Mouse (Mus musculus) forebrain, postnatal 0 days (tissue): ENCODE measurements at regions not wholly inside any gene's neighbourhood (a gene's known extent, or its start where the extent isn't known, plus 50 kb on each side); places are given as distances from the start of the nearest gene placed in this dataset.

Experiments
- ATAC-seq: fragments of 200-750 bp; cut with Nextera tagmentation; 2 replicates; pipeline ENCODE4 v1.8.0; 2017; ENCODE audit warnings: mild to moderate bottlenecking, moderate library complexity
- DNase-seq: peaks from one replicate; pipeline ENCODE4 v3.0.0-alpha.2; 2015
- H3K27ac ChIP-seq: fragments of 300-500 bp; sonication (generic); 2 replicates; pipeline ENCODE4 v1.5.1; 2014; ENCODE audit warnings: low read depth, mild to moderate bottlenecking, antibody characterized with exemption, low read length, moderate library complexity, mixed read lengths
- H3K27me3 ChIP-seq: fragments of 300-500 bp; sonication (generic); 2 replicates; pipeline ENCODE4 v1.6.1; 2014; ENCODE audit warnings: mild to moderate bottlenecking, low read length, mixed read lengths; ENCODE audit not compliant: insufficient read depth
- H3K36me3 ChIP-seq: fragments of 300-500 bp; sonication (generic); 2 replicates; pipeline ENCODE4 v1.6.1; 2014; ENCODE audit warnings: mild to moderate bottlenecking, moderate library complexity; ENCODE audit not compliant: insufficient read depth
- H3K4me1 ChIP-seq: fragments of 300-500 bp; sonication (generic); 2 replicates; pipeline ENCODE4 v1.6.1; 2014; ENCODE audit warnings: antibody characterized with exemption; ENCODE audit not compliant: insufficient read depth
- H3K4me2 ChIP-seq: fragments of 300-500 bp; sonication (generic); 2 replicates; pipeline ENCODE4 v1.6.1; 2014; ENCODE audit warnings: low read depth, mild to moderate bottlenecking, moderate library complexity
- H3K4me3 ChIP-seq: fragments of 300-500 bp; sonication (generic); 2 replicates; pipeline ENCODE4 v1.5.1; 2014; ENCODE audit warnings: low read depth, low read length, mixed read lengths
- H3K9ac ChIP-seq: fragments of 300-500 bp; sonication (generic); 2 replicates; pipeline ENCODE4 v1.6.1; 2014; ENCODE audit warnings: mild to moderate bottlenecking
- H3K9me3 ChIP-seq: fragments of 300-500 bp; sonication (generic); 2 replicates; pipeline ENCODE4 v1.6.1; 2016; ENCODE audit warnings: low read length
- CTCF ChIP-seq: sonication (generic); IDR thresholded peaks from 2 replicates; pipeline ENCODE4 v1.5.1; 2016; ENCODE audit warnings: antibody characterized with exemption, control low read depth, low read depth
- WGBS: fragments of 180-500 bp; shearing (Covaris S2); extraction: QIAGEN DNeasy Blood & Tissue Kit; methylation state at CpG from one replicate; pipeline ENCODE4 v1.1.7; 2014; 5-methylcytosine and 5-hydroxymethylcytosine counted together

DNA sequence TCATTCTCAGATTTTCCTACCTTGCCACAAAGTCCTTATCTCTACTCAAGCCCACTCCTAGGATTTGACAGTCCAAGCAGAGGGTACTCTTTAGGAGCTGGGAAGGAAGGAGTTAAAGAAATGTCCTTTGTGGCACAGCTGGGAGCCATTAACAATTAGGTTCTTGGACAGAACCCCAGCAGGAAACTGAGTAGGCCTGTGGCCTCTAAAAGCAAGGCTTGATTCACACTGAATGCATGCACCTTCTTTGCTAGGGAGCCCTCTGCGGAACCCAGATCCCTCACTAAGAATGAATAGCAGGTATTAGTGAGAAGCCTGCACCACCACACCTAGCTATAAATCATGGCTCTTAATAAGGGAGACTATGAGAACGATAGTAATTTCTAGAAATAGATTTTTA lies 595.3 kb downstream of the Lmo4 start:
- ATAC-seq (no peak), DNase-seq (no peak)
- Histone ChIP-seq H3K27me3 (no peaks in the 10 kb centered on the region), H3K4me3 (no peak overlapping the region), H3K9me3 (no peaks in the 10 kb centered on the region), H3K36me3 (no peaks in the 10 kb centered on the region), H3K9ac (no peak overlapping the region), H3K27ac (no peak overlapping the region), H3K4me1 (no peaks in the 10 kb centered on the region), H3K4me2 (no peak overlapping the region)
- 28% methylated on average over 2 of the region's 2 CpGs for WGBS
- TF ChIP-seq CTCF: no peak

DNA sequence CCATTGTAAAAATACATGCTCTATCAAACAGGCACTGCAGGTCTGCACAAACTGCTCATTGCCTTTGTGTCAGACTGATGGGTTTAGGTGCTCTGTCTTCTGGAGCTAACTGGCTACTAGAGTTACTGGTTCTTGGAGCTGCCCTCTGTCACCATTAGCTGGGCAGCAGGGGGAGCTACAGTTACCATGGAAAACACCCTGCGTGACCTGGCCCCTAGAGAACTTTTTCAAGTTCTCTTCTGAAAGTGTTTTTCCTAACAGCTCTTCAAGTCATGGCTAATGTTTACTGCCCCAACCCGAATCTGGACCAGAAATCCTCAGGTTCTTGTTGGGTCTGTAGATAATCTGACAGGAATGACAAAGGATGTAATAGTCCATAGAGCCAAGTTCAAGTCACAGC lies 605.9 kb downstream of the Lmo4 start:
- Histone ChIP-seq H3K4me2 (no peak overlapping the region), H3K27me3 (no peaks in the 10 kb centered on the region), H3K4me1 (peaks cover 4% of the 10 kb centered on the region; the same call in 1 of the 2 replicates), H3K4me3 (no peak overlapping the region), H3K9me3 (no peaks in the 10 kb centered on the region), H3K9ac (no peak overlapping the region), H3K27ac (no peak overlapping the region), H3K36me3 (no peaks in the 10 kb centered on the region)
- no peak for ATAC-seq
- peak; percentile 30 for TF ChIP-seq CTCF
- no peak for DNase-seq
- WGBS: 53% methylated on average over 2 of the region's 2 CpGs

DNA sequence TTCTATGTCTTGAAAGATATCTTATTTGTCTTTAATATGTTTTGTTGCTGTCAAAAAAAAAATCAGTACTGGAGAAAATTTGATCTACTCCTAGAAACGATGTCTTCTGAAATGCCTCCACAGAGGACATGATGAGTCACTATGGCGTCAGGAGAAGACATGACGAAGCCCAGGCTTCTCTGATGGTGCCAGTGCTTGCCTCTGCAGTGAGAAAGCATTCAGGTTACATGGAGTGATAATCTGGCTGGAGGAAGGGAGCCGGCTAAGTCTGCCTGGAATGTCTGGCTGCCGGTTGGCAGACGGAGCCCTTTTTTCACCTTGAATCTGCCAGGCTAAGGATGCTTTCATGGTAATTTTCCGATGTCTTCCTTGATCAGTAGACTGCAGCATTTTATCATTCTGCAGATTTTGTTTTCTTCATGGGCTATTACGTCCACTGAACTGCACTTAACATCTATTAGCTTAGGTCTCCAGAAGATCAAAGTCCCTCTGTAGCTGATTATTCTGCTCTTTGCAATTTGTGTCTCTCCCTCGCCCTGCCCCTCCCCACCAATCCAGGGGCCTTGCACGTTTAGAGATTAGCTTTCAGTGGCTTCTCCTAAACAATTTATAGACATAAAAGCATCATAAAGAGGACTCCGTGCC lies 607.9 kb downstream of the Lmo4 start:
- ATAC-seq: no peak

DNA sequence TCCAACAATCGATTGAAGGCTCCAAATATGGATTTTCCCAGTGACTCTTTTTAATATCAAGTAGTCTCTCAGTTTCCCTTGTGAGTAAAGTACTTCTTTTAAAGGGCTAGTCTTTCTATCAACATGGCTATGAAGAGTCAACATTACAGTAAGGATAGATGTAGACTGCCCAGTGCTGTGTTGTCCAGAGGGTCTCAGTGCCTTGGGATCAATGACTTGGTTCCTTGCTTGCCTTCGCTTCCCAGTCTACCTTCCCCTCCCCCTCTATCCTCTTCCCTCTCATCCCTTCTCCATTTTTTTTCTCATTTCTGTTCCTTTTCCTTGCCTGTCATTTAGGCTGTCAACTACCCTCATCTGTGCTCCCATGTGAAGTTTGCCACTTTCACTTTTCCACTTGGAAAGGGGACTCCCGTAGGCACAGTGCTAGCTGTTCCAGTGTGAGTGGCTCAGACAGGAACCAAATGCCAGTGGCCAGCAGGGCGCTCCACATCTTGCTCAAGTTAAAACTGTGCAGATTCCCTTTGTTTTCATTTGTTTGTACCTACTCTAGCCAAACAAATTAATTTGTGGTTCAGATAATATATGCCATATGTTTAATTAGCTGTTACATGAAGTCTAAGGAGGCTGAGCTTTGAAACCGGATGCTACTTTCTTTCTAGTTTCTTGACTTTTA lies 608.9 kb downstream of the Lmo4 start:
- peaks cover 4% of the 10 kb centered on the region; the same call in 1 of the 2 replicates for H3K4me1 ChIP-seq
- no peak overlapping the region for H3K4me3 ChIP-seq
- ATAC-seq (no peak), DNase-seq (no peak)
- no peaks in the 10 kb centered on the region for H3K27me3 ChIP-seq
- H3K4me2 ChIP-seq: no peak overlapping the region
- H3K36me3 ChIP-seq: no peaks in the 10 kb centered on the region
- 67% methylated on average over 5 of the region's 5 CpGs for WGBS
- no peak overlapping the region for H3K9ac ChIP-seq
- no peak for TF ChIP-seq CTCF
- no peaks in the 10 kb centered on the region for H3K9me3 ChIP-seq
- H3K27ac ChIP-seq: no peak overlapping the region

More for the DNA sequence above, 607.9 kb downstream of the Lmo4 start:
- Histone ChIP-seq H3K27ac (no peak overlapping the region), H3K4me3 (no peak overlapping the region), H3K36me3 (no peaks in the 10 kb centered on the region), H3K9ac (no peak overlapping the region), H3K27me3 (no peaks in the 10 kb centered on the region), H3K4me2 (no peak overlapping the region), H3K4me1 (peaks cover 4% of the 10 kb centered on the region; the same call in 1 of the 2 replicates), H3K9me3 (no peaks in the 10 kb centered on the region)
- DNase-seq: peak; percentile 14
- TF ChIP-seq CTCF: no peak
- 10% methylated on average over 11 of the region's 11 CpGs for WGBS

DNA sequence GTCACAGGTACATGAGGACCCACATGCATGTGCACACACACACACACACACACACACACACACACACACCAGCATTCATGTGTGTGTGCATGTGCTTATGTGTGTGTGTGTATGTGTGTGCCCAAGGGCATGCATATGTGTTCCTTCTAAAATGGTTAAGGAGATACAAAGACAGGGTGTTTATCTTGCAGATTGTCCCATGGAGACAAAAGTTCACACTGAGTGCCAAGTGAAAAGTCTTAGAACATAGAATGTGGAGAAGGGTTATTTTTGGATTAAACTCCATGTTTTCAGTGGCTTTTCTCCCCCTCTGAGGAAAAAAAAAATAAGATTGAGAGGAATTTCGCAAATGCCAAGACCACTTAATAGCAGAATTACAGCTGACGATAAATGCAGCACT lies 609.9 kb downstream of the Lmo4 start:
- no peak overlapping the region for H3K4me3 ChIP-seq
- H3K36me3 ChIP-seq: no peaks in the 10 kb centered on the region
- TF ChIP-seq CTCF: no peak
- ATAC-seq (peak; percentile 27; the same call in 1 of the 2 replicates), DNase-seq (no peak)
- no peaks in the 10 kb centered on the region for H3K27me3 ChIP-seq
- WGBS: 69% methylated on average over 2 of the region's 2 CpGs
- H3K4me2 ChIP-seq: no peak overlapping the region
- no peak overlapping the region for H3K9ac ChIP-seq
- no peaks in the 10 kb centered on the region for H3K9me3 ChIP-seq
- peaks cover 4% of the 10 kb centered on the region; the same call in 1 of the 2 replicates for H3K4me1 ChIP-seq
- H3K27ac ChIP-seq: no peak overlapping the region

DNA sequence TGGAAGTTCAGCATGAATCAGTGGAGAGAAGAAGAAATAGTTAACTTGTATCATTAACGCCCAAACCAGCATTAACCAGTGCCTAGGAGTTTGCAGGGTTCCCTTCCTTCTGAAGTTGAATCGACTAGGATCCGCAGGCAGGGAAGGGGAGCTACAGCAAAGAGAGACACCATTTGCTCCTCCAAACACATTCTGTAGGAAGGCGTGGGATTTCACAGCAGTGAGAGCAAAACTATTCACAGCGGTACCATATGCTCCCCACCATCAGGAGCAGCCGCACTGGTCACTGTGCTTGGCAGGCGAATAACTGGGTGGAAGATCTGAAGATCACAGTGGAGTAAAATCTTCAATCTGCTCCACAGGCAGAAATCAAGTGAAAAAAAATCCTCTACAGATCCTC lies 610.3 kb downstream of the Lmo4 start:
- peak; percentile 77 for ATAC-seq
- Histone ChIP-seq H3K9ac (no peak overlapping the region), H3K4me3 (no peak overlapping the region), H3K9me3 (no peaks in the 10 kb centered on the region), H3K36me3 (no peaks in the 10 kb centered on the region), H3K27me3 (no peaks in the 10 kb centered on the region), H3K4me1 (peaks cover 4% of the 10 kb centered on the region; the same call in 1 of the 2 replicates), H3K27ac (no peak overlapping the region), H3K4me2 (no peak overlapping the region)
- WGBS: 66% methylated on average over 7 of the region's 7 CpGs
- peak; percentile 54 for DNase-seq
- no peak for TF ChIP-seq CTCF

DNA sequence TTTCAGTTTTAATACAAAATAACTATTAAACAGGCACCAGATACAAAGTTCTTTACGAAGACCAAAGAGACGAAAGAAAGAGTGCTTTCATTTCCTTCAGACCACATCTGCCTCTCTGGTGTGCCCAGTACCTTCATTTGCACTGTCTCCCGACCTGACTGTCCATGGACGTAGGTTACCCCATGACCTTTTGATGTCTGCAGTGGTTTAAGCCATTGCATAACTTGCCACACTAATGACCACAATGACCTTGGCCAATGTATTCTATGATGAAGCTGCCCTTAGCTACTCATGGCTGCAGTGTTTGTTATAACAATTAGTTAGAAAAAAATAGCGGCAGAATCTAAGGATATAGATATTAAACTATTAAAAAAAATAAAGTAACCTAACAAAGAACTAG lies 618.4 kb downstream of the Lmo4 start:
- Histone ChIP-seq H3K27me3 (no peaks in the 10 kb centered on the region), H3K4me1 (no peaks in the 10 kb centered on the region), H3K27ac (no peak overlapping the region), H3K4me2 (no peak overlapping the region), H3K4me3 (no peak overlapping the region), H3K9me3 (no peaks in the 10 kb centered on the region), H3K9ac (no peak overlapping the region), H3K36me3 (no peaks in the 10 kb centered on the region)
- TF ChIP-seq CTCF: no peak
- DNase-seq (no peak), ATAC-seq (no peak)
- 91% methylated on average over 5 of the region's 5 CpGs for WGBS
